Mouse (Mus musculus) CH12.LX (cell line): ENCODE results near the gene Asb7. TPM values are rescaled to one million over a fixed set of nuclear protein-coding genes. Genes with fewer than 3 reads are reported as not detected.

Experiments used
- DNase-seq: peaks from one replicate; pipeline ENCODE4 v3.0.0-alpha.2; 2013; ENCODE audit errors: extremely low read depth
- H3K27ac ChIP-seq: 2 replicates; pipeline ENCODE4 v1.5.1; 2012; ENCODE audit warnings: low read depth, mild to moderate bottlenecking, control low read depth, moderate library complexity; ENCODE audit not compliant: insufficient read depth
- H3K27me3 ChIP-seq: replicated peaks from 2 replicates; pipeline ENCODE3; 2012; ENCODE audit warnings: inconsistent platforms
- H3K36me3 ChIP-seq, 2 experiments: replicated peaks in 1 of 2; 2 replicates each; pipeline versions ENCODE3 to v1.6.1; 2012; ENCODE audit warnings: inconsistent platforms in 1 of 2, low read length in 1 of 2, mild to moderate bottlenecking in 1 of 2, mixed read lengths in 1 of 2, moderate library complexity in 1 of 2; ENCODE audit not compliant: control insufficient read depth in 1 of 2, insufficient read depth in 1 of 2
- H3K4me1 ChIP-seq, 2 experiments: 2 replicates each; pipeline ENCODE4 v1.6.1; 2012; ENCODE audit warnings: inconsistent platforms in 1 of 2, moderate library complexity in 1 of 2; ENCODE audit not compliant: insufficient read depth in 2 of 2, control insufficient read depth in 1 of 2
- H3K4me2 ChIP-seq: 2 replicates; pipeline ENCODE4 v1.6.1; 2012; ENCODE audit warnings: low read depth, mild to moderate bottlenecking, control low read depth; ENCODE audit not compliant: poor library complexity, insufficient read depth, severe bottlenecking
- H3K4me3 ChIP-seq, 3 experiments: fragments of 150-350 bp in 1 of 3; sonication (generic) in 1 of 3; replicated peaks in 1 of 3; 2 replicates each; pipeline versions ENCODE3 to v1.5.1; 2011 to 2012; ENCODE audit warnings: low read depth in 2 of 3, low read length in 2 of 3, mild to moderate bottlenecking in 2 of 3, moderate library complexity in 2 of 3, control low read depth in 1 of 3, improper control_type of control experiment in 1 of 3, inconsistent platforms in 1 of 3, mixed read lengths in 1 of 3; ENCODE audit not compliant: poor library complexity in 1 of 3
- H3K79me2 ChIP-seq: replicated peaks from 2 replicates; pipeline ENCODE4 v1.6.1; 2012; ENCODE audit warnings: mild to moderate bottlenecking, moderate library complexity; ENCODE audit not compliant: control insufficient read depth, poor library complexity, insufficient read depth, severe bottlenecking; ENCODE audit errors: extremely low read depth
- H3K9ac ChIP-seq: 2 replicates; pipeline ENCODE4 v1.6.1; 2012; ENCODE audit warnings: low read depth, mild to moderate bottlenecking, control low read depth, moderate library complexity; ENCODE audit not compliant: insufficient read depth
- H3K9me3 ChIP-seq: replicated peaks from 2 replicates; pipeline ENCODE3; 2012; ENCODE audit warnings: low read length, inconsistent platforms, mixed read lengths
- CHD1 ChIP-seq: IDR thresholded peaks from 2 replicates; pipeline ENCODE4 v1.6.1; 2012; ENCODE audit warnings: low read depth, low read length, improper control_type of control experiment, inconsistent platforms
- CHD2 ChIP-seq: IDR thresholded peaks from 2 replicates; pipeline ENCODE4 v1.6.1; 2011; ENCODE audit warnings: low read length, improper control_type of control experiment
- CTCF ChIP-seq, 2 experiments: IDR thresholded peaks in 1 of 2; conservative IDR thresholded peaks in 1 of 2; 2 replicates each; pipeline ENCODE4 v1.5.1; 2011 to 2012; ENCODE audit warnings: low read depth in 2 of 2, low read length in 2 of 2, improper control_type of control experiment in 1 of 2, inconsistent platforms in 1 of 2, mild to moderate bottlenecking in 1 of 2, moderate library complexity in 1 of 2
- E2F4 ChIP-seq: IDR thresholded peaks from 2 replicates; pipeline ENCODE4 v1.6.1; 2011; ENCODE audit warnings: low read depth, low read length, improper control_type of control experiment; ENCODE audit not compliant: insufficient replicate concordance
- IRF4 ChIP-seq: IDR thresholded peaks from 2 replicates; pipeline ENCODE4 v1.6.1; 2014; ENCODE audit warnings: low read depth, mild to moderate bottlenecking, inconsistent platforms, low read length, improper control_type of control experiment
- MAFK ChIP-seq: IDR thresholded peaks from 2 replicates; pipeline ENCODE4 v1.6.1; 2011; ENCODE audit warnings: low read length, improper control_type of control experiment; ENCODE audit not compliant: insufficient replicate concordance
- MAZ ChIP-seq: IDR thresholded peaks from 2 replicates; pipeline ENCODE4 v1.6.1; 2012; ENCODE audit warnings: low read depth, mild to moderate bottlenecking, inconsistent platforms, low read length, improper control_type of control experiment, moderate library complexity
- MEF2A ChIP-seq: IDR thresholded peaks from 2 replicates; pipeline ENCODE4 v1.6.1; 2014; ENCODE audit warnings: low read depth, mild to moderate bottlenecking, inconsistent platforms, low read length, improper control_type of control experiment, borderline replicate concordance
- MXI1 ChIP-seq: IDR thresholded peaks from 2 replicates; pipeline ENCODE4 v1.6.1; 2011; ENCODE audit warnings: mild to moderate bottlenecking, low read depth, low read length, improper control_type of control experiment
- MYC ChIP-seq: IDR thresholded peaks from 2 replicates; pipeline ENCODE4 v1.6.1; 2011; ENCODE audit warnings: low read depth, mild to moderate bottlenecking, improper control_type of control experiment, low read length
- NRF1 ChIP-seq: IDR thresholded peaks from 2 replicates; pipeline ENCODE4 v1.6.1; 2014; ENCODE audit warnings: low read depth, mild to moderate bottlenecking, inconsistent platforms, low read length, improper control_type of control experiment, moderate library complexity
- PAX5 ChIP-seq: IDR thresholded peaks from 2 replicates; pipeline ENCODE4 v1.6.1; 2012; ENCODE audit warnings: low read length, inconsistent platforms, mixed read lengths
- POLR2AphosphoS2 ChIP-seq: IDR thresholded peaks from 2 replicates; pipeline ENCODE4 v1.6.1; 2011; ENCODE audit warnings: low read depth, low read length, improper control_type of control experiment
- RCOR1 ChIP-seq: conservative IDR thresholded peaks from 2 replicates; pipeline ENCODE4 v1.6.1; 2012; ENCODE audit warnings: low read depth, mild to moderate bottlenecking, inconsistent platforms, low read length, improper control_type of control experiment
- SIN3A ChIP-seq: IDR thresholded peaks from 2 replicates; pipeline ENCODE4 v1.6.1; 2012; ENCODE audit warnings: low read length, improper control_type of control experiment, inconsistent platforms
- TBP ChIP-seq: conservative IDR thresholded peaks from 2 replicates; pipeline ENCODE4 v1.6.1; 2011; ENCODE audit warnings: low read depth, low read length, improper control_type of control experiment
- TCF12 ChIP-seq: IDR thresholded peaks from 2 replicates; pipeline ENCODE4 v1.6.1; 2014; ENCODE audit warnings: low read depth, mild to moderate bottlenecking, inconsistent platforms, low read length, improper control_type of control experiment
- UBTF ChIP-seq: IDR thresholded peaks from 2 replicates; pipeline ENCODE4 v1.6.1; 2012; ENCODE audit warnings: low read depth, mild to moderate bottlenecking, inconsistent platforms, low read length, improper control_type of control experiment, moderate library complexity
- USF1 ChIP-seq: IDR thresholded peaks from 2 replicates; pipeline ENCODE4 v1.6.1; 2014; ENCODE audit warnings: low read depth, mild to moderate bottlenecking, inconsistent platforms, low read length, improper control_type of control experiment
- USF2 ChIP-seq: conservative IDR thresholded peaks from 2 replicates; pipeline ENCODE4 v1.6.1; 2011; ENCODE audit warnings: low read depth, low read length, improper control_type of control experiment
- ZC3H11A ChIP-seq: IDR thresholded peaks from 2 replicates; pipeline ENCODE4 v1.6.1; 2012; ENCODE audit warnings: low read depth, mild to moderate bottlenecking, inconsistent platforms, low read length, improper control_type of control experiment
- ZKSCAN1 ChIP-seq: IDR thresholded peaks from 2 replicates; pipeline ENCODE4 v1.6.1; 2012; ENCODE audit warnings: low read depth, inconsistent platforms, low read length, improper control_type of control experiment, borderline replicate concordance
- ZMIZ1 ChIP-seq: IDR thresholded peaks from 2 replicates; pipeline ENCODE4 v1.6.1; 2012; ENCODE audit warnings: low read depth, mild to moderate bottlenecking, inconsistent platforms, low read length, improper control_type of control experiment
- dilution Hi-C: fragments of 300-500 bp; cut with MboI; formaldehyde crosslinking; loops from 2 replicates; pipeline ENCODE4 v1.14.3; 2020; ENCODE audit warnings: low sequenced_read_pairs; ENCODE audit not compliant: extremely low pct_unique_long_range_greater_than_20kb, extremely low pct_ligation_motif_present
- in situ Hi-C: fragments of 300-500 bp; cut with MboI; formaldehyde crosslinking; loops from 3 replicates; pipeline ENCODE4 v1.14.3; 2019; ENCODE audit warnings: low sequenced_read_pairs, low pct_ligation_motif_present, low pct_unique_long_range_greater_than_20kb, mixed read lengths
- polyA plus RNA-seq: library from polyadenylated mRNA; unstranded; fragments of >175 nt; gene quantifications from 2 replicates; pipeline ENCODE4 v1.2.1, GENCODE M21; 2012; ENCODE audit warnings: low read depth; ENCODE audit not compliant: insufficient read length
- total RNA-seq, 2 experiments: library from RNA; depleted of rRNA; stranded (reverse); fragments of 300-350 nt in 1 of 2; fragments of >200 nt in 1 of 2; gene quantifications; 2 replicates each; pipeline ENCODE4 v1.2.3; 2012 to 2014

Gene Asb7
- total and polyA plus RNA-seq, 3 experiments: 5.5 to 6.6 (median 6.2) TPM

DNA sequence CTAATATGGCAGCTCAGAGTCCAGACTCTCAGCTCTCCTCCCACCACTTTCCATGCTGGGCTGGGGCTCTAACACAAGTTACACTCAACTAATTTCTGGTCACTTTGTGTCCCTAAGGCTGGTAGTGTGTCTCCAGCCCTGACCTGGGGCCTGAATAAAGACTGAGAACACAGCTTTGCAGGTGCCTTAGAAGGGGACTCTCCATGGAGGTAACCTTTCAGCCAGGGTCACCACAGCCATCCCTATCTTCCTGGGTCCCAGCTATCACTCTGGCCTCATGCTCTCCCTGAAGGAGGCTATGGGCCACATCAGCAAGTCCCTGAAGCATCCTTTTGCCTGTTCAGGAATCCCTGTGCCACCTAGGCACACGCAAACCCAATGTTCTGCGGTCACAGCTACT is 43.7 kb downstream of the Asb7 start:
- no peak for DNase-seq
- peaks cover 10 to 47% of the 10 kb centered on the region in 2 experiments for H3K36me3 ChIP-seq
- H3K79me2 ChIP-seq: no peaks in the 10 kb centered on the region
- in situ Hi-C loops: no loop called here
- no peaks in the 10 kb centered on the region for H3K27me3 ChIP-seq
- no peaks in the 10 kb centered on the region for H3K9me3 ChIP-seq
- H3K4me2 ChIP-seq: no peak overlapping the region
- H3K9ac ChIP-seq: no peak overlapping the region
- dilution Hi-C loops: no loop called here
- no peak overlapping the region for H3K27ac ChIP-seq
- no peaks in the 10 kb centered on the region for H3K4me1 ChIP-seq
- no peak overlapping the region for H3K4me3 ChIP-seq
- TF ChIP-seq MAFK: no peak
- TF ChIP-seq MXI1: no peak
- no peak for TF ChIP-seq IRF4
- TF ChIP-seq RCOR1: no peak
- TF ChIP-seq MAZ: no peak
- TF ChIP-seq MYC: no peak
- no peak for TF ChIP-seq UBTF
- no peak for TF ChIP-seq ZC3H11A
- no peak for TF ChIP-seq ZMIZ1
- no peak for TF ChIP-seq MEF2A
- TF ChIP-seq TCF12: no peak
- no peak for TF ChIP-seq ZKSCAN1
- no peak for TF ChIP-seq CHD1
- no peak for TF ChIP-seq TBP
- TF ChIP-seq PAX5: no peak
- TF ChIP-seq CTCF (conservative IDR thresholded peaks at IDR 0.05 in 1 of 2, IDR thresholded peaks at IDR 0.05 in 1 of 2; ENCODE audit: low read depth in 2 of 2, low read length in 2 of 2): no peak
- TF ChIP-seq E2F4: no peak
- TF ChIP-seq POLR2AphosphoS2: no peak
- no peak for TF ChIP-seq USF2
- TF ChIP-seq NRF1: no peak
- TF ChIP-seq, all 38 proteins: peak for 0

- in situ Hi-C loops: no loop called here
- TF ChIP-seq SIN3A (no peak), UBTF (no peak), MYC (no peak), IRF4 (no peak), ZKSCAN1 (no peak), USF1 (no peak), TBP (no peak), RCOR1 (no peak), CHD2 (no peak)
Measured at GRCm38 (mm10) chr7:66633351-66633750, 56.0 kb downstream of the Asb7 start.

More at GRCm38 (mm10) chr7:66633351-66633750, 56.0 kb downstream of the Asb7 start:
- Histone ChIP-seq H3K27ac (no peak overlapping the region), H3K9ac (no peak overlapping the region), H3K4me2 (no peak overlapping the region), H3K27me3 (peaks cover 6% of the 10 kb centered on the region), H3K4me3 (no peak overlapping the region), H3K4me1 (no peaks in the 10 kb centered on the region), H3K36me3 (no peaks in the 10 kb centered on the region), H3K9me3 (peaks cover 2% of the 10 kb centered on the region), H3K79me2 (no peaks in the 10 kb centered on the region)
- dilution Hi-C loops: no loop called here
- DNase-seq: no peak
